Mouse (Mus musculus) CH12.LX (cell line): ENCODE measurements around the gene Olfr1040.

Source experiments
- BHLHE40 ChIP-seq: IDR thresholded peaks from 2 replicates; pipeline ENCODE4 v1.6.1; 2011; ENCODE audit warnings: mild to moderate bottlenecking, low read depth, low read length, improper control_type of control experiment
- CTCF ChIP-seq, 2 experiments: IDR thresholded peaks in 1 of 2; conservative IDR thresholded peaks in 1 of 2; 2 replicates each; pipeline ENCODE4 v1.5.1; 2011 to 2012; ENCODE audit warnings: low read depth in 2 of 2, low read length in 2 of 2, improper control_type of control experiment in 1 of 2, inconsistent platforms in 1 of 2, mild to moderate bottlenecking in 1 of 2, moderate library complexity in 1 of 2
- E2F4 ChIP-seq: IDR thresholded peaks from 2 replicates; pipeline ENCODE4 v1.6.1; 2011; ENCODE audit warnings: low read depth, low read length, improper control_type of control experiment; ENCODE audit not compliant: insufficient replicate concordance
- ETS1 ChIP-seq: conservative IDR thresholded peaks from 2 replicates; pipeline ENCODE4 v1.6.1; 2012; ENCODE audit warnings: low read depth, mild to moderate bottlenecking, inconsistent platforms, low read length, improper control_type of control experiment, moderate library complexity
- MAFK ChIP-seq: IDR thresholded peaks from 2 replicates; pipeline ENCODE4 v1.6.1; 2011; ENCODE audit warnings: low read length, improper control_type of control experiment; ENCODE audit not compliant: insufficient replicate concordance
- MAX ChIP-seq: IDR thresholded peaks from 2 replicates; pipeline ENCODE4 v1.6.1; 2011; ENCODE audit warnings: low read length, improper control_type of control experiment
- PAX5 ChIP-seq: IDR thresholded peaks from 2 replicates; pipeline ENCODE4 v1.6.1; 2012; ENCODE audit warnings: low read length, inconsistent platforms, mixed read lengths
- POLR2A ChIP-seq: IDR thresholded peaks from 2 replicates; pipeline ENCODE4 v1.6.1; 2011; ENCODE audit warnings: low read depth, mild to moderate bottlenecking, improper control_type of control experiment, low read length
- POLR2AphosphoS2 ChIP-seq: IDR thresholded peaks from 2 replicates; pipeline ENCODE4 v1.6.1; 2011; ENCODE audit warnings: low read depth, low read length, improper control_type of control experiment
- TBP ChIP-seq: conservative IDR thresholded peaks from 2 replicates; pipeline ENCODE4 v1.6.1; 2011; ENCODE audit warnings: low read depth, low read length, improper control_type of control experiment
- USF1 ChIP-seq: IDR thresholded peaks from 2 replicates; pipeline ENCODE4 v1.6.1; 2014; ENCODE audit warnings: low read depth, mild to moderate bottlenecking, inconsistent platforms, low read length, improper control_type of control experiment

DNA sequence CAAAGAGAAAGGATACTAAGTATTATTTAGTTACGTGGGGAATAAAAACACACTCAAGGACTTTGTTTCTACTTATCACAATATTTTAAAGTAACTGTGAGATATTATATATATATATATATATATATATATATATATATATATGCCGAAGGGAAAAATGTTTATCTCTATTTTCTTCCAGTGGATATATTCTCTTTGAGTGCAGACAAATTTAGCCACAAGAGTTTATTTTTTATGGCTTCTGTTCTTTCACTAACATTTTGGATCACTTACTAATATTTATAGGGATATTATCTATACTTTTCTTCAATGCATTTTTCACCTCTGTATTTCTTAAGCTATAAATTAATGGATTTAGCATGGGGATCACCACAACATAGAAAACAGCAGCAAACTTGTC lies 15.2 kb upstream of the Olfr1040 start, which contains the start of gene Olfr1042:
- no peak for TF ChIP-seq POLR2A
- TF ChIP-seq CTCF (conservative IDR thresholded peaks at IDR 0.05 in 1 of 2, IDR thresholded peaks at IDR 0.05 in 1 of 2; ENCODE audit: low read depth in 2 of 2, low read length in 2 of 2): no peak
- TF ChIP-seq MAFK: no peak
- TF ChIP-seq PAX5: no peak
- TF ChIP-seq TBP: no peak
- TF ChIP-seq USF1: no peak
- TF ChIP-seq BHLHE40: no peak
- TF ChIP-seq MAX: no peak
- TF ChIP-seq POLR2AphosphoS2: no peak
- no peak for TF ChIP-seq E2F4
- no peak for TF ChIP-seq ETS1
